Mouse (Mus musculus) CH12.LX (cell line): Measurements from ENCODE around the gene Gm20388. TPM values are rescaled to one million over a fixed set of nuclear protein-coding genes. Genes with fewer than 3 reads are reported as not detected.

ENCODE experiments used
- DNase-seq: peaks from one replicate; pipeline ENCODE4 v3.0.0-alpha.2; 2013; ENCODE audit errors: extremely low read depth
- H3K27ac ChIP-seq: 2 replicates; pipeline ENCODE4 v1.5.1; 2012; ENCODE audit warnings: low read depth, mild to moderate bottlenecking, control low read depth, moderate library complexity; ENCODE audit not compliant: insufficient read depth
- H3K27me3 ChIP-seq: replicated peaks from 2 replicates; pipeline ENCODE3; 2012; ENCODE audit warnings: inconsistent platforms
- H3K36me3 ChIP-seq, 2 experiments: replicated peaks in 1 of 2; 2 replicates each; pipeline versions ENCODE3 to v1.6.1; 2012; ENCODE audit warnings: inconsistent platforms in 1 of 2, low read length in 1 of 2, mild to moderate bottlenecking in 1 of 2, mixed read lengths in 1 of 2, moderate library complexity in 1 of 2; ENCODE audit not compliant: control insufficient read depth in 1 of 2, insufficient read depth in 1 of 2
- H3K4me1 ChIP-seq, 2 experiments: 2 replicates each; pipeline ENCODE4 v1.6.1; 2012; ENCODE audit warnings: inconsistent platforms in 1 of 2, moderate library complexity in 1 of 2; ENCODE audit not compliant: insufficient read depth in 2 of 2, control insufficient read depth in 1 of 2
- H3K4me2 ChIP-seq: 2 replicates; pipeline ENCODE4 v1.6.1; 2012; ENCODE audit warnings: low read depth, mild to moderate bottlenecking, control low read depth; ENCODE audit not compliant: poor library complexity, insufficient read depth, severe bottlenecking
- H3K4me3 ChIP-seq, 3 experiments: fragments of 150-350 bp in 1 of 3; sonication (generic) in 1 of 3; replicated peaks in 1 of 3; 2 replicates each; pipeline versions ENCODE3 to v1.5.1; 2011 to 2012; ENCODE audit warnings: low read depth in 2 of 3, low read length in 2 of 3, mild to moderate bottlenecking in 2 of 3, moderate library complexity in 2 of 3, control low read depth in 1 of 3, improper control_type of control experiment in 1 of 3, inconsistent platforms in 1 of 3, mixed read lengths in 1 of 3; ENCODE audit not compliant: poor library complexity in 1 of 3
- H3K79me2 ChIP-seq: replicated peaks from 2 replicates; pipeline ENCODE4 v1.6.1; 2012; ENCODE audit warnings: mild to moderate bottlenecking, moderate library complexity; ENCODE audit not compliant: control insufficient read depth, poor library complexity, insufficient read depth, severe bottlenecking; ENCODE audit errors: extremely low read depth
- H3K9ac ChIP-seq: 2 replicates; pipeline ENCODE4 v1.6.1; 2012; ENCODE audit warnings: low read depth, mild to moderate bottlenecking, control low read depth, moderate library complexity; ENCODE audit not compliant: insufficient read depth
- H3K9me3 ChIP-seq: replicated peaks from 2 replicates; pipeline ENCODE3; 2012; ENCODE audit warnings: low read length, inconsistent platforms, mixed read lengths
- CHD2 ChIP-seq: IDR thresholded peaks from 2 replicates; pipeline ENCODE4 v1.6.1; 2011; ENCODE audit warnings: low read length, improper control_type of control experiment
- E2F4 ChIP-seq: IDR thresholded peaks from 2 replicates; pipeline ENCODE4 v1.6.1; 2011; ENCODE audit warnings: low read depth, low read length, improper control_type of control experiment; ENCODE audit not compliant: insufficient replicate concordance
- ELF1 ChIP-seq: IDR thresholded peaks from 2 replicates; pipeline ENCODE4 v1.6.1; 2014; ENCODE audit warnings: low read depth, mild to moderate bottlenecking, inconsistent platforms, low read length, improper control_type of control experiment
- EP300 ChIP-seq: IDR thresholded peaks from 2 replicates; pipeline ENCODE4 v1.6.1; 2011; ENCODE audit warnings: low read length, improper control_type of control experiment
- ETS1 ChIP-seq: conservative IDR thresholded peaks from 2 replicates; pipeline ENCODE4 v1.6.1; 2012; ENCODE audit warnings: low read depth, mild to moderate bottlenecking, inconsistent platforms, low read length, improper control_type of control experiment, moderate library complexity
- JUND ChIP-seq: conservative IDR thresholded peaks from 2 replicates; pipeline ENCODE4 v1.6.1; 2011; ENCODE audit warnings: low read depth, low read length, improper control_type of control experiment
- MAFK ChIP-seq: IDR thresholded peaks from 2 replicates; pipeline ENCODE4 v1.6.1; 2011; ENCODE audit warnings: low read length, improper control_type of control experiment; ENCODE audit not compliant: insufficient replicate concordance
- MAZ ChIP-seq: IDR thresholded peaks from 2 replicates; pipeline ENCODE4 v1.6.1; 2012; ENCODE audit warnings: low read depth, mild to moderate bottlenecking, inconsistent platforms, low read length, improper control_type of control experiment, moderate library complexity
- MEF2A ChIP-seq: IDR thresholded peaks from 2 replicates; pipeline ENCODE4 v1.6.1; 2014; ENCODE audit warnings: low read depth, mild to moderate bottlenecking, inconsistent platforms, low read length, improper control_type of control experiment, borderline replicate concordance
- MYC ChIP-seq: IDR thresholded peaks from 2 replicates; pipeline ENCODE4 v1.6.1; 2011; ENCODE audit warnings: low read depth, mild to moderate bottlenecking, improper control_type of control experiment, low read length
- NELFE ChIP-seq: IDR thresholded peaks from 2 replicates; pipeline ENCODE4 v1.6.1; 2011; ENCODE audit warnings: low read depth, low read length, improper control_type of control experiment
- NRF1 ChIP-seq: IDR thresholded peaks from 2 replicates; pipeline ENCODE4 v1.6.1; 2014; ENCODE audit warnings: low read depth, mild to moderate bottlenecking, inconsistent platforms, low read length, improper control_type of control experiment, moderate library complexity
- PAX5 ChIP-seq: IDR thresholded peaks from 2 replicates; pipeline ENCODE4 v1.6.1; 2012; ENCODE audit warnings: low read length, inconsistent platforms, mixed read lengths
- POLR2AphosphoS2 ChIP-seq: IDR thresholded peaks from 2 replicates; pipeline ENCODE4 v1.6.1; 2011; ENCODE audit warnings: low read depth, low read length, improper control_type of control experiment
- RAD21 ChIP-seq: IDR thresholded peaks from 2 replicates; pipeline ENCODE4 v1.6.1; 2011; ENCODE audit warnings: low read depth, mild to moderate bottlenecking, low read length, improper control_type of control experiment, moderate library complexity
- RCOR1 ChIP-seq: conservative IDR thresholded peaks from 2 replicates; pipeline ENCODE4 v1.6.1; 2012; ENCODE audit warnings: low read depth, mild to moderate bottlenecking, inconsistent platforms, low read length, improper control_type of control experiment
- SIN3A ChIP-seq: IDR thresholded peaks from 2 replicates; pipeline ENCODE4 v1.6.1; 2012; ENCODE audit warnings: low read length, improper control_type of control experiment, inconsistent platforms
- SMC3 ChIP-seq: IDR thresholded peaks from 2 replicates; pipeline ENCODE4 v1.6.1; 2011; ENCODE audit warnings: low read depth, low read length, improper control_type of control experiment
- TBP ChIP-seq: conservative IDR thresholded peaks from 2 replicates; pipeline ENCODE4 v1.6.1; 2011; ENCODE audit warnings: low read depth, low read length, improper control_type of control experiment
- TCF12 ChIP-seq: IDR thresholded peaks from 2 replicates; pipeline ENCODE4 v1.6.1; 2014; ENCODE audit warnings: low read depth, mild to moderate bottlenecking, inconsistent platforms, low read length, improper control_type of control experiment
- UBTF ChIP-seq: IDR thresholded peaks from 2 replicates; pipeline ENCODE4 v1.6.1; 2012; ENCODE audit warnings: low read depth, mild to moderate bottlenecking, inconsistent platforms, low read length, improper control_type of control experiment, moderate library complexity
- USF2 ChIP-seq: conservative IDR thresholded peaks from 2 replicates; pipeline ENCODE4 v1.6.1; 2011; ENCODE audit warnings: low read depth, low read length, improper control_type of control experiment
- ZC3H11A ChIP-seq: IDR thresholded peaks from 2 replicates; pipeline ENCODE4 v1.6.1; 2012; ENCODE audit warnings: low read depth, mild to moderate bottlenecking, inconsistent platforms, low read length, improper control_type of control experiment
- ZKSCAN1 ChIP-seq: IDR thresholded peaks from 2 replicates; pipeline ENCODE4 v1.6.1; 2012; ENCODE audit warnings: low read depth, inconsistent platforms, low read length, improper control_type of control experiment, borderline replicate concordance
- ZMIZ1 ChIP-seq: IDR thresholded peaks from 2 replicates; pipeline ENCODE4 v1.6.1; 2012; ENCODE audit warnings: low read depth, mild to moderate bottlenecking, inconsistent platforms, low read length, improper control_type of control experiment
- ZNF384 ChIP-seq: IDR thresholded peaks from 2 replicates; pipeline ENCODE4 v1.6.1; 2012; ENCODE audit warnings: low read depth, low read length, improper control_type of control experiment, inconsistent platforms
- dilution Hi-C: fragments of 300-500 bp; cut with MboI; formaldehyde crosslinking; loops from 2 replicates; pipeline ENCODE4 v1.14.3; 2020; ENCODE audit warnings: low sequenced_read_pairs; ENCODE audit not compliant: extremely low pct_unique_long_range_greater_than_20kb, extremely low pct_ligation_motif_present
- in situ Hi-C: fragments of 300-500 bp; cut with MboI; formaldehyde crosslinking; loops from 3 replicates; pipeline ENCODE4 v1.14.3; 2019; ENCODE audit warnings: low sequenced_read_pairs, low pct_ligation_motif_present, low pct_unique_long_range_greater_than_20kb, mixed read lengths
- polyA plus RNA-seq: library from polyadenylated mRNA; unstranded; fragments of >175 nt; gene quantifications from 2 replicates; pipeline ENCODE4 v1.2.1, GENCODE M21; 2012; ENCODE audit warnings: low read depth; ENCODE audit not compliant: insufficient read length
- total RNA-seq, 2 experiments: library from RNA; depleted of rRNA; stranded (reverse); fragments of 300-350 nt in 1 of 2; fragments of >200 nt in 1 of 2; gene quantifications; 2 replicates each; pipeline ENCODE4 v1.2.3; 2012 to 2014

Gene Gm20388
- total and polyA plus RNA-seq, 3 experiments, result 14.8 to 26.3 (median 22.2) TPM

DNA sequence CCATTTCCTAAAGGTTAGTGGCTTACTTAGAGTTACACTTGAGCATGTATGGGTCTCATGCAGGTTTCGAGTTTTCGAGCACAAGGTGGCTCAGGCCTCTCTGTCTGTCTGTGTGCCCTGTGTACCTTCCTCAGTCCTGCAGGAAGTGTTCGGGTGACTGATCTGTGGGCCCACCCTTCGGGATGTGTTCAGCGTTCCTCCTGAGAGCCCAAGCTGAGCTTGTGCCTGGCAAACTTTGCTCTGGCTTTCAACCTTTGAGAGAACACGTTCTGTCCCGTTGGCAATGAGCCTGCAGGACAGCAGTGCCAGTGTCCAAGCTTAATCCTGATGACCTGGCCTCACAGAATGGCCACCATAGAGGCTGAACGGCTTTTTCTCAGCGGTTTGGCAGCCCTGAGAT is 2914.3 kb downstream of the Gm20388 start:
- dilution Hi-C loops (no loop called here), in situ Hi-C loops (loop anchor here (5.0 kb wide), 2 partner anchors 203 to 323 kb away; partner anchors contain the start of gene Pabpn1l)
- no peak overlapping the region for H3K4me3 ChIP-seq
- no peaks in the 10 kb centered on the region for H3K9me3 ChIP-seq
- no peaks in the 10 kb centered on the region for H3K27me3 ChIP-seq
- no peak for TF ChIP-seq RAD21
- TF ChIP-seq ZKSCAN1, result no peak
- TF ChIP-seq TBP, result no peak
- no peak for TF ChIP-seq E2F4
- TF ChIP-seq MAZ, result no peak
- no peak for TF ChIP-seq MAFK
- no peak for TF ChIP-seq ETS1
- no peak for TF ChIP-seq PAX5
- TF ChIP-seq RCOR1, result no peak
- no peak for TF ChIP-seq UBTF
- no peak for TF ChIP-seq NELFE
- no peak for TF ChIP-seq CHD2
- no peak for TF ChIP-seq NRF1
- no peak for TF ChIP-seq ZMIZ1
- no peak for TF ChIP-seq JUND
- TF ChIP-seq TCF12, result no peak
- no peak for TF ChIP-seq USF2
- no peak for TF ChIP-seq SIN3A
- no peak for TF ChIP-seq EP300
- H3K4me1 ChIP-seq, result peaks cover 14 to 23% of the 10 kb centered on the region in 2 experiments
- H3K79me2 ChIP-seq, result no peaks in the 10 kb centered on the region
- no peak overlapping the region for H3K27ac ChIP-seq
- no peaks in the 10 kb centered on the region for H3K36me3 ChIP-seq
- no peak overlapping the region for H3K9ac ChIP-seq
- no peak for DNase-seq
- no peak overlapping the region for H3K4me2 ChIP-seq

DNA sequence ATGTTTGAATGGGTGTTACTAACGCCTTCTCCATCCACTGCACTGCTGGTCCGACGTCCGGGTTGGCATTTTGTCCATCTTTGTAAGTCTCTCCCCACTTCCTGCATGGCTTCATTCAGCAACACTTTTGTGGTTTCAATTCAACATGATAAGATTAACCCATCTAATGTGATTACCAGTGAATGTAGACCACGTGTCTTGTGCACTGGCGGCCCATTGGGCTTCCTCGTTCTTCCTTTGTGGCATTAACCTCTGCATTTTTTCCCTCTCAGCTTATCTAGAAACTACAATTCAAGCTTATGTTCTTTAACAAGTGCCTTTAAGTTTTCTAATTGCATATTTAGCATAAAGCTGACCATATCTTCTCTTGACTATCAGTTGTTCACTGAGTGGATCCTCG is 2914.8 kb downstream of the Gm20388 start:
- H3K4me3 ChIP-seq, result no peak overlapping the region
- TF ChIP-seq ELF1, result no peak
- TF ChIP-seq NRF1, result no peak
- TF ChIP-seq ZNF384, result no peak
- TF ChIP-seq POLR2AphosphoS2, result no peak
- no peak for TF ChIP-seq MEF2A
- TF ChIP-seq SMC3, result no peak
- no peak for TF ChIP-seq ZC3H11A
- no peak for TF ChIP-seq JUND
- no peak for TF ChIP-seq MYC
- TF ChIP-seq NELFE, result no peak
- TF ChIP-seq EP300, result no peak
- no peaks in the 10 kb centered on the region for H3K36me3 ChIP-seq
- in situ Hi-C loops (loop anchor here (5.0 kb wide), 2 partner anchors 203 to 323 kb away; partner anchors contain the start of gene Pabpn1l), dilution Hi-C loops (no loop called here)
- H3K79me2 ChIP-seq, result no peaks in the 10 kb centered on the region
- DNase-seq, result no peak
- H3K9ac ChIP-seq, result no peak overlapping the region
- H3K4me1 ChIP-seq, result peaks cover 16 to 27% of the 10 kb centered on the region in 2 experiments
- no peaks in the 10 kb centered on the region for H3K9me3 ChIP-seq
- no peak overlapping the region for H3K27ac ChIP-seq
- H3K27me3 ChIP-seq, result no peaks in the 10 kb centered on the region
- no peak overlapping the region for H3K4me2 ChIP-seq
